Mouse (Mus musculus) neural tube, embryonic 14.5 days (tissue): ENCODE measurements around the gene Abcd3. TPM values are rescaled to one million over a fixed set of nuclear protein-coding genes. Genes with fewer than 3 reads are reported as not detected.
A peak's percentile ranks its signal among the peaks of the same experiment; 100 is the strongest.
"Not testable (repeated sequence)": the region's sequence is repeated elsewhere in the genome, so short reads cannot be mapped to it uniquely, and the experiment has no call there.

ENCODE experiments used
- ATAC-seq: fragments of 200-750 bp; cut with Nextera tagmentation; 2 replicates; pipeline ENCODE4 v1.8.0; 2017; ENCODE audit warnings: low read depth, mild to moderate bottlenecking, moderate TSS enrichment, moderate library complexity
- H3K27ac ChIP-seq: fragments of 300-500 bp; sonication (generic); 2 replicates; pipeline ENCODE4 v1.5.1; 2014; ENCODE audit warnings: low read depth, mild to moderate bottlenecking, control low read depth, low read length, moderate library complexity, mixed read lengths
- H3K27me3 ChIP-seq: fragments of 300-500 bp; sonication (generic); 2 replicates; pipeline ENCODE4 v1.6.1; 2014; ENCODE audit warnings: low read length; ENCODE audit not compliant: control insufficient read depth, insufficient read depth
- H3K36me3 ChIP-seq: fragments of 300-500 bp; sonication (generic); 2 replicates; pipeline ENCODE4 v1.6.1; 2014; ENCODE audit warnings: low read length, mixed read lengths; ENCODE audit not compliant: control insufficient read depth, insufficient read depth
- H3K4me1 ChIP-seq: fragments of 300-500 bp; sonication (generic); 2 replicates; pipeline ENCODE4 v1.6.1; 2014; ENCODE audit warnings: low read length; ENCODE audit not compliant: control insufficient read depth, insufficient read depth
- H3K4me2 ChIP-seq: fragments of 300-500 bp; sonication (generic); 2 replicates; pipeline ENCODE4 v1.6.1; 2014; ENCODE audit warnings: mild to moderate bottlenecking, low read depth, low read length, control low read depth
- H3K4me3 ChIP-seq: fragments of 300-500 bp; sonication (generic); 2 replicates; pipeline ENCODE4 v1.5.1; 2014; ENCODE audit warnings: low read depth, low read length, control low read depth, mixed read lengths
- H3K9ac ChIP-seq: fragments of 300-500 bp; sonication (generic); replicated peaks from 2 replicates; pipeline ENCODE4 v1.6.1; 2014; ENCODE audit warnings: low read depth, mild to moderate bottlenecking, control low read depth, low read length, mixed read lengths
- H3K9me3 ChIP-seq: fragments of 300-500 bp; sonication (generic); 2 replicates; pipeline ENCODE4 v1.6.1; 2016; ENCODE audit warnings: low read length; ENCODE audit not compliant: control insufficient read depth
- WGBS: fragments of 180-500 bp; shearing (Covaris S2); extraction: QIAGEN DNeasy Blood & Tissue Kit; methylation state at CpG from one replicate; pipeline ENCODE4 v1.1.7; 2014; 5-methylcytosine and 5-hydroxymethylcytosine counted together
- polyA plus RNA-seq: library from polyadenylated mRNA; unstranded; fragments of >200 nt; fragmentation: Nextera tagmentation; extraction: Ambion mirVana; gene quantifications from 2 replicates; pipeline ENCODE4 v1.2.1, GENCODE M21; 2014

Abcd3 gene
- polyA plus RNA-seq, 1 experiment from 2014 or later = 88.0 TPM

- 68% methylated on average over 4 of the region's 4 CpGs for WGBS
- peak; percentile 74; the same call in 1 of the 2 replicates for ATAC-seq
Measured at GRCm38 (mm10) chr3:121762056-121762852, 52.8 kb downstream of the Abcd3 start.

GRCm38 (mm10) chr3:121758373-121758772 lies 56.7 kb downstream of the Abcd3 start:
- WGBS = 79% methylated on average over 7 of the region's 7 CpGs
- no peak overlapping the region for H3K9ac ChIP-seq
- no peak overlapping the region for H3K27ac ChIP-seq
- H3K4me2 ChIP-seq = no peak overlapping the region
- ATAC-seq = no peak
- no peaks in the 10 kb centered on the region for H3K9me3 ChIP-seq
- H3K27me3 ChIP-seq = no peaks in the 10 kb centered on the region
- no peaks in the 10 kb centered on the region for H3K36me3 ChIP-seq
- H3K4me1 ChIP-seq = no peaks in the 10 kb centered on the region
- no peak overlapping the region for H3K4me3 ChIP-seq

More at GRCm38 (mm10) chr3:121762056-121762852, 52.8 kb downstream of the Abcd3 start:
- H3K27ac ChIP-seq = no peak overlapping the region
- H3K4me3 ChIP-seq = no peak overlapping the region
- H3K4me2 ChIP-seq = no peak overlapping the region
- no peaks in the 10 kb centered on the region for H3K27me3 ChIP-seq
- no peaks in the 10 kb centered on the region for H3K4me1 ChIP-seq
- H3K36me3 ChIP-seq = peaks cover 26% of the 10 kb centered on the region
- no peak overlapping the region for H3K9ac ChIP-seq
- no peaks in the 10 kb centered on the region for H3K9me3 ChIP-seq

GRCm38 (mm10) chr3:121755152-121755551 lies 60.0 kb downstream of the Abcd3 start:
- Histone ChIP-seq H3K27me3 (no peaks in the 10 kb centered on the region), H3K4me2 (no peak overlapping the region), H3K4me1 (no peaks in the 10 kb centered on the region), H3K9me3 (no peaks in the 10 kb centered on the region), H3K4me3 (no peak overlapping the region), H3K27ac (no peak overlapping the region), H3K9ac (no peak overlapping the region), H3K36me3 (no peaks in the 10 kb centered on the region)
- peak; percentile 17; the same call in 1 of the 2 replicates for ATAC-seq
- WGBS = 28% methylated on average over 3 of the region's 3 CpGs

- H3K9me3 ChIP-seq, ATAC-seq, H3K4me2 ChIP-seq, H3K36me3 ChIP-seq, H3K4me1 ChIP-seq, H3K27ac ChIP-seq, H3K27me3 ChIP-seq, H3K4me3 ChIP-seq, H3K9ac ChIP-seq: not testable (repeated sequence)
- 86% methylated on average over 10 of the region's 10 CpGs for WGBS
Measured at GRCm38 (mm10) chr3:121754319-121755090, 60.6 kb downstream of the Abcd3 start.

- ATAC-seq, H3K9ac ChIP-seq, H3K4me3 ChIP-seq, H3K27ac ChIP-seq, H3K4me1 ChIP-seq, H3K9me3 ChIP-seq, H3K36me3 ChIP-seq, H3K27me3 ChIP-seq, H3K4me2 ChIP-seq: not testable (repeated sequence)
- 92% methylated on average over 4 of the region's 4 CpGs for WGBS
Measured at GRCm38 (mm10) chr3:121741186-121741848, 73.8 kb downstream of the Abcd3 start.

- WGBS = 70% methylated on average over 17 of the region's 17 CpGs
- Histone ChIP-seq H3K27me3 (no peaks in the 10 kb centered on the region), H3K4me2 (no peak overlapping the region), H3K9me3 (no peaks in the 10 kb centered on the region), H3K27ac (no peak overlapping the region), H3K9ac (no peak overlapping the region), H3K4me1 (0 out of 2 replicates have a peak, but pooled peaks cover 3% of the 10 kb centered on the region), H3K36me3 (no peaks in the 10 kb centered on the region), H3K4me3 (no peak overlapping the region)
- no peak for ATAC-seq
Measured at GRCm38 (mm10) chr3:121739489-121740213, 75.5 kb downstream of the Abcd3 start.

GRCm38 (mm10) chr3:121738742-121739342 lies 76.3 kb downstream of the Abcd3 start:
- Histone ChIP-seq H3K4me1 (0 out of 2 replicates have a peak, but pooled peaks cover 3% of the 10 kb centered on the region), H3K27ac (no peak overlapping the region), H3K4me2 (no peak overlapping the region), H3K27me3 (no peaks in the 10 kb centered on the region), H3K4me3 (no peak overlapping the region), H3K9ac (no peak overlapping the region), H3K9me3 (no peaks in the 10 kb centered on the region), H3K36me3 (no peaks in the 10 kb centered on the region)
- ATAC-seq = no peak
- 86% methylated on average over 9 of the region's 9 CpGs for WGBS

GRCm38 (mm10) chr3:121737901-121738300 lies 77.2 kb downstream of the Abcd3 start:
- 74% methylated on average over 2 of the region's 2 CpGs for WGBS
- no peak for ATAC-seq
- Histone ChIP-seq H3K27ac (no peak overlapping the region), H3K9me3 (no peaks in the 10 kb centered on the region), H3K4me2 (no peak overlapping the region), H3K4me1 (0 out of 2 replicates have a peak, but pooled peaks cover 3% of the 10 kb centered on the region), H3K4me3 (no peak overlapping the region), H3K36me3 (no peaks in the 10 kb centered on the region; the same call in 1 of the 2 replicates), H3K9ac (no peak overlapping the region), H3K27me3 (no peaks in the 10 kb centered on the region)
